Mouse (Mus musculus): Measurements from ENCODE around the gene Rasl10a.

DNA sequence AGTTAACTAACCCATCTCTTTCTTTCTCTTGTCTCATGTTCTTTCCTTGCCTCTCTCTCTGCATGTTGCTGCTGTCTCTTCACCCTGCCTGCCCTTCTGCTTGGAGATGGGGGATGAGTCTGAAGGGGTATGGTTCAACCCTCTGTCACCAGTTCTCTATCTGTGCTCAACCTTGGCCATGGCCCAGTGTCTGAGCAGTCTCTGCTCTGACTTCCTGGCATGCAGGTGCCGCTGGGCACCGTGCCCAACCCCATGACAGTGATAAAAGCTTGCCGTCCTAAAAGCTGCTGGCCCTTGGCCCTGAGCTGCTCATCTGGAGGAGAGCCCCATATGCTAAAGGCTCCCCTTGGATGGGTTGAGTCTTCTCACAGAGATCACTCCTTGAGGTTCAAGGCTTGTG is 24.8 kb upstream of the Rasl10a start:
- no peak for TF ChIP-seq POLR2A (IDR thresholded peaks at IDR 0.05; ENCODE audit: insufficient read depth, low read length)
- no peak for TF ChIP-seq EP300 (IDR thresholded peaks at IDR 0.05; ENCODE audit: insufficient read depth, low read depth, low read length)
- no peak for TF ChIP-seq CTCF (IDR thresholded peaks at IDR 0.05; ENCODE audit: low read depth, low read length)

Measured in ES-Bruce4 (cell line).